Mouse (Mus musculus): ENCODE data around the gene Tmem205. TPM values are rescaled to one million over a fixed set of nuclear protein-coding genes. Genes with fewer than 3 reads are reported as not detected.

Tmem205 gene
- polyA plus RNA-seq, 1 experiment from 2014 or later, result 59.6 TPM

DNA sequence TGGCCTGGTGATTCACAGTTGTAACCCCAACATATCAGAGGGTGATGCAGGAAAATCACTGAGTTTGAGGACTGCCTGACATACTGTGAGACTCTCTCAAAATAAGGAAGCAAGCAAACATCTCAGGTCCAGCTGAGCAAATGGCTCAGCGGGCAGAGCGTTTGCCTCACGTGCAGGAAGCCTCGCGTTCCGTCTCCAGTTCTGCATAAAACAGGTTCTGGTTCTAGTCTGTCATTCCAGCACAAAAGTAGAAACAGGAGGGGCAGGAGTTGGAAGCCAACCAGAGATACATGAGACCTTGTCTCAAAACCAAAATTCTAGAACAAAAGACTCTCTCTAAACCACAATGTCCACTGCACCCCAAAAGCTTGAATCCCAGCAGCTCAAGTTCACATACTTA lies 572 bp downstream of the Tmem205 start:
- H3K9ac ChIP-seq (ENCODE audit: low read length), result peak overlapping the region; percentile 69
- ATAC-seq (replicated peaks; ENCODE audit: low FRiP score, low TSS enrichment, low read depth) (peak; percentile 9; the same call in 1 of the 2 replicates), DNase-seq (ENCODE audit: low spot score) (no peak)
- H3K36me3 ChIP-seq (ENCODE audit: control insufficient read depth, insufficient read depth, low read length), result no peaks in the 10 kb centered on the region
- 0% methylated on average over 6 of the region's 6 CpGs for WGBS
- H3K4me1 ChIP-seq (replicated peaks; ENCODE audit: control insufficient read depth, insufficient read depth, low read length), result peaks cover 14% of the 10 kb centered on the region
- no peaks in the 10 kb centered on the region for H3K27me3 ChIP-seq (replicated peaks; ENCODE audit: control insufficient read depth, insufficient read depth, low read length)
- no peaks in the 10 kb centered on the region for H3K9me3 ChIP-seq (ENCODE audit: control insufficient read depth, low read length)
- peak overlapping the region; percentile 57; the same call in 1 of the 2 replicates for H3K27ac ChIP-seq (ENCODE audit: low read depth)
- H3K4me2 ChIP-seq (ENCODE audit: low read length), result peak overlapping the region; percentile 80
- peak overlapping the region; percentile 64 for H3K4me3 ChIP-seq (ENCODE audit: low read depth, low read length)

DNA sequence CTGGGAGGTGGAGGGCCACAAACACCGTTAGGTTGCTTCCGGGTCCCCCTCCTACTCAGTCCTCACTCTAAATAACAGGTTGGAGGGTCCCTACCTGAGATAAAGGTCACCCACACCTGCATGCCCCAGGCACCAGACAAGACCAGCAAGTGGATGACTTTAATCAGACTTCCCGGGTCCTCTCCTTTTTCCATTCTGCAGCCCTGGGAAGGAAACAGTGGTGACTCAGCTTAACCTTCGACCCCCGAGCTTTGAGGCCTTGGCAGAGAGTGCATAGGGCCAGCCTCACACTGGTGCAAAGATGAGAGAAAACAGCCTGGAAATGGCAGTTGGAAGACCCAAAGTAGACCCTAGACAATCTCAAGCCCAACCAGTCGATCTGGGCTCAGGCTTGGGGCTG lies 1.2 kb downstream of the Tmem205 start:
- no peak overlapping the region for H3K9ac ChIP-seq (ENCODE audit: low read length)
- DNase-seq (ENCODE audit: low spot score), result peak; percentile 52
- ATAC-seq (replicated peaks; ENCODE audit: low FRiP score, low TSS enrichment, low read depth), result no peak
- peak overlapping the region; percentile 64 for H3K4me3 ChIP-seq (ENCODE audit: low read depth, low read length)
- H3K36me3 ChIP-seq (ENCODE audit: control insufficient read depth, insufficient read depth, low read length), result no peaks in the 10 kb centered on the region
- no peaks in the 10 kb centered on the region for H3K27me3 ChIP-seq (replicated peaks; ENCODE audit: control insufficient read depth, insufficient read depth, low read length)
- peak overlapping the region; percentile 80 for H3K4me2 ChIP-seq (ENCODE audit: low read length)
- 76% methylated on average over 6 of the region's 6 CpGs for WGBS
- no peak overlapping the region; the same call in 1 of the 2 replicates for H3K27ac ChIP-seq (ENCODE audit: low read depth)
- H3K4me1 ChIP-seq (replicated peaks; ENCODE audit: control insufficient read depth, insufficient read depth, low read length), result peaks cover 14% of the 10 kb centered on the region
- no peaks in the 10 kb centered on the region for H3K9me3 ChIP-seq (ENCODE audit: control insufficient read depth, low read length)

DNA sequence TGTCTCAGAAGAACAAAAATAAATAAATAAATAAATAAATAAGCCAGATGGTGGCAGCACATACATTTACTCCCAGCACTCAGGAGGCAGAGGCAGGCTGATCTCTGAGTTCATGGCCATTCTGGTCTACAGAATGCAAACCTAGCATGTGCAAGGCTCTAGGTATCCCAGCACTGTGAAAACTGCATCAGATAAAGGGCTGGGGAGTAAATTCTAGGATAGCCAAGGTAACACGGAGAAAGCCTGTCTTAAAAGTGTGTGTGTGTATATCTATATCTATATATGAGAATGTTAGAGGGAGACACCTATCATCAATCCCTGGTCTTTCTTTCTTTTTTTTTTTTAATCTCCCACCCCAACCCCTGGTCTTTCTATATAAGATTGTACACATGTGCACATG lies 1.9 kb downstream of the Tmem205 start:
- H3K4me3 ChIP-seq (ENCODE audit: low read depth, low read length), result no peak overlapping the region
- no peaks in the 10 kb centered on the region for H3K36me3 ChIP-seq (ENCODE audit: control insufficient read depth, insufficient read depth, low read length)
- ATAC-seq (replicated peaks; ENCODE audit: low FRiP score, low TSS enrichment, low read depth) (no peak), DNase-seq (ENCODE audit: low spot score) (peak; percentile 48)
- peaks cover 14% of the 10 kb centered on the region for H3K4me1 ChIP-seq (replicated peaks; ENCODE audit: control insufficient read depth, insufficient read depth, low read length)
- H3K9me3 ChIP-seq (ENCODE audit: control insufficient read depth, low read length), result no peaks in the 10 kb centered on the region
- WGBS, result 100% methylated on average over 1 of the region's 1 CpGs
- no peak overlapping the region for H3K27ac ChIP-seq (ENCODE audit: low read depth)
- H3K9ac ChIP-seq (ENCODE audit: low read length), result no peak overlapping the region
- no peak overlapping the region for H3K4me2 ChIP-seq (ENCODE audit: low read length)
- no peaks in the 10 kb centered on the region for H3K27me3 ChIP-seq (replicated peaks; ENCODE audit: control insufficient read depth, insufficient read depth, low read length)

DNA sequence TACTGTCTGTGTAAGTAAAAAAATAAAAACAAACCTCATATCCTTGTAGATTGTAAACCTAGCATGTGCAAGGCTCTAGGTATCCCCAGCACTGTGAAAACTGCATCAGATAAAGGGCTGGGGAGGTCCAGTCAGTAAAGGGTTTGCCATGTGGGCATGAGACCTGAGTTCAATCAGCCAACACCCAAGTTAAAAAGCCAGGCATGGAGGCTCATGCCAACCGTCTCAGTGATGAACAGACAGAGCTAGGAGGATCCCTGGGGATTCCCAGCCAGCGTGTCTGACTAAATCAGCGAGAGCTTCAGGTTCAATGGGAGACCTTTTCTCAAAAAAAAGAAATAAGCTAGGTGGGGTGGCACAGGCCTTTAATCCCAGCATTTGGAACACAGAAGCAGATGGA lies 2.3 kb downstream of the Tmem205 start:
- H3K4me1 ChIP-seq (replicated peaks; ENCODE audit: control insufficient read depth, insufficient read depth, low read length), result peaks cover 14% of the 10 kb centered on the region
- 93% methylated on average over 3 of the region's 3 CpGs for WGBS
- H3K9me3 ChIP-seq (ENCODE audit: control insufficient read depth, low read length), result no peaks in the 10 kb centered on the region
- H3K27ac ChIP-seq (ENCODE audit: low read depth), result no peak overlapping the region
- ATAC-seq (replicated peaks; ENCODE audit: low FRiP score, low TSS enrichment, low read depth), result no peak
- H3K36me3 ChIP-seq (ENCODE audit: control insufficient read depth, insufficient read depth, low read length), result no peaks in the 10 kb centered on the region
- no peak overlapping the region for H3K4me2 ChIP-seq (ENCODE audit: low read length)
- H3K27me3 ChIP-seq (replicated peaks; ENCODE audit: control insufficient read depth, insufficient read depth, low read length), result no peaks in the 10 kb centered on the region
- no peak overlapping the region for H3K4me3 ChIP-seq (ENCODE audit: low read depth, low read length)
- no peak for DNase-seq (ENCODE audit: low spot score)
- H3K9ac ChIP-seq (ENCODE audit: low read length), result no peak overlapping the region

DNA sequence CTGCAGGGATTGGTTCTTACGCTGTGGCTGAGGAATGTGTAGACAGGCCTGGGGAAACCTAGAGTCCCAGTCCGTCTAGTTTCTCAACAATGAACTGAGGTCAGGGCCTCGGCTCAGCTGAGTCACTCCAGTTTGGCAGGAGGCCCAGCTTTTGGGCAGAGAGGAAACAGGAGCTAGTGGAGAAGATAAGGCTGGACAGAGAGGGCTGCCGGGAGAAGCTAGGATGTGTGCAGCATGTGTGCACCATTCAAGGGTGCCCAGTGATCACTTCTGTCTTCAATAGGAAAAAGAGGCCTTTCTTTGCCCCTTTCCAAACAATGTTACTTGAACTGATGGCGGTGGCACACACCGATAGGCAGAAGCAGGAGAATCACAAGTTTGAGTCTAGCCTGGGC lies 3.3 kb downstream of the Tmem205 start:
- H3K4me2 ChIP-seq (ENCODE audit: low read length), result no peak overlapping the region
- H3K9me3 ChIP-seq (ENCODE audit: control insufficient read depth, low read length), result no peaks in the 10 kb centered on the region
- no peak overlapping the region for H3K4me3 ChIP-seq (ENCODE audit: low read depth, low read length)
- H3K9ac ChIP-seq (ENCODE audit: low read length), result no peak overlapping the region
- no peak overlapping the region for H3K27ac ChIP-seq (ENCODE audit: low read depth)
- H3K4me1 ChIP-seq (replicated peaks; ENCODE audit: control insufficient read depth, insufficient read depth, low read length), result peaks cover 14% of the 10 kb centered on the region
- ATAC-seq (replicated peaks; ENCODE audit: low FRiP score, low TSS enrichment, low read depth) (no peak), DNase-seq (ENCODE audit: low spot score) (no peak)
- H3K36me3 ChIP-seq (ENCODE audit: control insufficient read depth, insufficient read depth, low read length), result no peaks in the 10 kb centered on the region
- 58% methylated on average over 6 of the region's 6 CpGs for WGBS
- H3K27me3 ChIP-seq (replicated peaks; ENCODE audit: control insufficient read depth, insufficient read depth, low read length), result no peaks in the 10 kb centered on the region

DNA sequence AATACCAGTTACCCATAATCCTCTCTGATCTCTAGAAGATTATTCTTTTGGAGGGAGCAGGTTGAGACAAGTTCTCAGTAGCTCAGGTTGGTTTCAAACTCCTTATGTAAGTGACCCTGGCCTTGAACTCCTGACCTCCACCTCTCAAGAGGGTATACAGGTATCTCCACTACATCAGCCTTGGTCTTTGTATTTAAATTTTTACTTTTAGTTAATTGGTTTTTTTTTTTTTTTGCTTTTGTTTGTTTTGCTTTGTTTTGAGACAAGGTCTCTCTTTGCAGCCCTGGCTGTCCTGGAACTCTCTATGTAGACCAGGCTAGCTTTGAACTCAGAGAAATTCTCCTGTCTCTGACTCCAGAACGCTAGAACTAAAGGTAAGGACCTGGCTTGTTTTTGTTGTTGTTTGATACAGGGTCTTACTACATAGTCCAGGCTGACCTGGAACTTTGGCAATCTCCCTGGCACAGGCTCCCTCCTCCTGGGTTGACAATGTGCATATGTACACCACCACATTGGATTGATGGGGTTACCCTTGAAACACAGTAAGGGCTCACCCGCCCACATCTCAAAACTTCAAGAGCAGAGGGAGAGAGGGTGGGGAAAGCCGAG lies 3.8 kb downstream of the Tmem205 start:
- 57% methylated on average over 3 of the region's 3 CpGs for WGBS
- no peak for ATAC-seq (replicated peaks; ENCODE audit: low FRiP score, low TSS enrichment, low read depth)
- H3K27ac ChIP-seq (ENCODE audit: low read depth), result no peak overlapping the region

DNA sequence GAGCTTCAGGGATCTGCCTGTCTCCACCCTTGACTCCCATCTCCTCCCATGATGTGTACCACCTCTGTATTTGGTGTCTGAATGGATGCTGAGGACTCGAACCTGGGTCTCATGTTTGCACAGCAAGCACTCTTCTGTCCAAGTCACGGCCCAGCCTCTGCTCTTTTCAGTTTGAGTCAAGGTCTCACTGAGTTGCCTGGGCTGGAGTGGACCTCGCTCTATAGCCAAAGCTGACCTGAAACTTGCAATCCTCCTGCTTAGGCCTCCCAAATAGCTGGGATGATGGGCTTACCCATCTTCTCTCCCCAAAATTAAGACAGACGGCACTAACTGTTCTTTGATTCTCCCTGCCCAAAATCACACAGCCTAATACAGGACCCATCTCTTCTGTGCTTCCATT lies 4.3 kb downstream of the Tmem205 start:
- H3K27ac ChIP-seq (ENCODE audit: low read depth), result no peak overlapping the region

More for the DNA sequence above, 3.8 kb downstream of the Tmem205 start:
- Histone ChIP-seq H3K4me3 (ENCODE audit: low read depth, low read length) (no peak overlapping the region), H3K27me3 (replicated peaks; ENCODE audit: control insufficient read depth, insufficient read depth, low read length) (no peaks in the 10 kb centered on the region), H3K9ac (ENCODE audit: low read length) (no peak overlapping the region), H3K4me2 (ENCODE audit: low read length) (no peak overlapping the region), H3K9me3 (ENCODE audit: control insufficient read depth, low read length) (no peaks in the 10 kb centered on the region), H3K36me3 (ENCODE audit: control insufficient read depth, insufficient read depth, low read length) (no peaks in the 10 kb centered on the region), H3K4me1 (replicated peaks; ENCODE audit: control insufficient read depth, insufficient read depth, low read length) (peaks cover 14% of the 10 kb centered on the region)
- DNase-seq (ENCODE audit: low spot score), result peak; percentile 51

DNA sequence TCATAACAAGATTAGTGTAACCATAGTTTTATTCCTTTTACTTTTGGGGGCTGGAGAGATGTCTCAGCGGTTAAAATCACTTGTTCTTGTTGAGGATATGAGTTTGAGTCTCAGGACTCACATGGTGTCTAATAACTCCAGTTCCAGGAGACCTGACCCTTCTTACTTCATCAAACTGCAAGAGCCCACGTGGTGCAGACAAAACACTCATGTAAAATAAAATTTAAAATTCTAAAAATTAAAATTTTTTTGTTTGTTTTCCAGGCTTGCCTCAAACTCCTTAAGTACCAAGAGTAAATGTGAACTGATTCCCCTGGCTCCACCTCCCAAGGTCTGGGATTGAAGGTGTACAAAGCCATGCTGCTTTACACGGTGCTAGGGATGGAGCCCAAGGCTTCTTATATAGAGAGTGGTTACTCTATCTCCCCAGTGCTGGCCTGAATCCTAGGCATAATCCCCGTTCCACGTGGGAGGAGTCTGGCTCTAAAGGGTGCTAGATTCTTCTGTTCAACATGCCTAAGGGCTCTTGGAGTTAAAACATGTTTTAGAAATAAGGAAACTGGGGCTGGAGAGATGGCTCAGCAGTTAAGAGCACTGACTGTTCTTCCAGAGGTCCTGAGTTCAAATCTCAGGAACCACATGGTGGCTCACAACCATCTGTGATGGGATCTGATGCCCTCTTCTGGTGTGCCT lies 8.5 kb downstream of the Tmem205 start:
- Histone ChIP-seq H3K27me3 (replicated peaks; ENCODE audit: control insufficient read depth, insufficient read depth, low read length) (0 out of 2 replicates have a peak, but pooled peaks cover 9% of the 10 kb centered on the region), H3K4me1 (replicated peaks; ENCODE audit: control insufficient read depth, insufficient read depth, low read length) (no peaks in the 10 kb centered on the region; the same call in 1 of the 2 replicates), H3K9ac (ENCODE audit: low read length) (no peak overlapping the region), H3K9me3 (ENCODE audit: control insufficient read depth, low read length) (no peaks in the 10 kb centered on the region), H3K4me2 (ENCODE audit: low read length) (peak overlapping the region; percentile 99), H3K27ac (ENCODE audit: low read depth) (no peak overlapping the region), H3K4me3 (ENCODE audit: low read depth, low read length) (peak overlapping the region; percentile 62; the same call in 1 of the 2 replicates), H3K36me3 (ENCODE audit: control insufficient read depth, insufficient read depth, low read length) (no peaks in the 10 kb centered on the region)
- no peak for ATAC-seq (replicated peaks; ENCODE audit: low FRiP score, low TSS enrichment, low read depth)
- no peak for DNase-seq (ENCODE audit: low spot score)
- WGBS, result 27% methylated on average over 5 of the region's 5 CpGs

More for the DNA sequence above, 4.3 kb downstream of the Tmem205 start:
- no peak overlapping the region for H3K9ac ChIP-seq (ENCODE audit: low read length)
- DNase-seq (ENCODE audit: low spot score) (peak; percentile 47), ATAC-seq (replicated peaks; ENCODE audit: low FRiP score, low TSS enrichment, low read depth) (no peak)
- no peak overlapping the region for H3K4me3 ChIP-seq (ENCODE audit: low read depth, low read length)
- H3K27me3 ChIP-seq (replicated peaks; ENCODE audit: control insufficient read depth, insufficient read depth, low read length), result no peaks in the 10 kb centered on the region
- H3K4me1 ChIP-seq (replicated peaks; ENCODE audit: control insufficient read depth, insufficient read depth, low read length), result peaks cover 14% of the 10 kb centered on the region
- no peak overlapping the region for H3K4me2 ChIP-seq (ENCODE audit: low read length)
- no peaks in the 10 kb centered on the region for H3K9me3 ChIP-seq (ENCODE audit: control insufficient read depth, low read length)
- H3K36me3 ChIP-seq (ENCODE audit: control insufficient read depth, insufficient read depth, low read length), result no peaks in the 10 kb centered on the region
- WGBS, result 87% methylated on average over 4 of the region's 4 CpGs

Data from intestine, embryonic 14.5 days (tissue).